Mouse (Mus musculus) right cerebral cortex, postnatal 4 days (tissue): ENCODE measurements around the gene Gstm2.
"Not testable (repeated sequence)": the region's sequence is repeated elsewhere in the genome, so short reads cannot be mapped to it uniquely, and the experiment has no call there.

ENCODE experiments used
- DNase-seq: peaks from one replicate; pipeline ENCODE4 v3.0.0-alpha.2; 2022

Gstm2 gene

GRCm38 (mm10) chr3:107995974-107996373 is 9.7 kb upstream of the Gstm2 start:
- not testable (repeated sequence) for DNase-seq

- DNase-seq = not testable (repeated sequence)
These were observed 1.1 kb downstream of the Gstm2 start for GRCm38 (mm10) chr3:107985141-107985540.

GRCm38 (mm10) chr3:107984471-107984870 is 1.8 kb downstream of the Gstm2 start:
- no peak for DNase-seq

- DNase-seq = no peak
These were observed 2.5 kb downstream of the Gstm2 start for GRCm38 (mm10) chr3:107983771-107984170.

- no peak for DNase-seq
These were observed 3.5 kb downstream of the Gstm2 start for GRCm38 (mm10) chr3:107982726-107983125.

- DNase-seq = no peak
These were observed 5.0 kb downstream of the Gstm2 start for GRCm38 (mm10) chr3:107981261-107981660.

GRCm38 (mm10) chr3:107977691-107978090 is 8.6 kb downstream of the Gstm2 start:
- DNase-seq = no peak

GRCm38 (mm10) chr3:107974237-107974636 is 12.0 kb downstream of the Gstm2 start:
- no peak for DNase-seq

- no peak for DNase-seq
These were observed 14.2 kb downstream of the Gstm2 start for GRCm38 (mm10) chr3:107972070-107972469.

GRCm38 (mm10) chr3:107971101-107971500 is 15.2 kb downstream of the Gstm2 start:
- not testable (repeated sequence) for DNase-seq

- no peak for DNase-seq
These were observed 17.4 kb downstream of the Gstm2 start, which contains the start of gene Gstm3 for GRCm38 (mm10) chr3:107968724-107969395. Gstm3 (minus strand) TSS chr3:107969283.

- no peak for DNase-seq
These were observed 19.6 kb downstream of the Gstm2 start for GRCm38 (mm10) chr3:107966631-107967030.

- no peak for DNase-seq
These were observed 20.7 kb downstream of the Gstm2 start for GRCm38 (mm10) chr3:107965592-107965991.

- DNase-seq = no peak
These were observed 21.5 kb downstream of the Gstm2 start for GRCm38 (mm10) chr3:107964656-107965308.

GRCm38 (mm10) chr3:107964026-107964425 is 22.2 kb downstream of the Gstm2 start:
- DNase-seq = no peak

GRCm38 (mm10) chr3:107955260-107955659 is 31.0 kb downstream of the Gstm2 start:
- not testable (repeated sequence) for DNase-seq

GRCm38 (mm10) chr3:107953906-107954305 is 32.3 kb downstream of the Gstm2 start:
- no peak for DNase-seq

GRCm38 (mm10) chr3:107953328-107953755 is 32.9 kb downstream of the Gstm2 start:
- DNase-seq = peak; percentile 71

- no peak for DNase-seq
These were observed 35.7 kb downstream of the Gstm2 start for GRCm38 (mm10) chr3:107950531-107950930.

GRCm38 (mm10) chr3:107949461-107949860 is 36.8 kb downstream of the Gstm2 start:
- not testable (repeated sequence) for DNase-seq

GRCm38 (mm10) chr3:107945729-107946128 is 40.5 kb downstream of the Gstm2 start:
- no peak for DNase-seq

GRCm38 (mm10) chr3:107943239-107943990 is 42.8 kb downstream of the Gstm2 start, which contains the start of gene Gstm6:
Gstm6 (minus strand) TSS chr3:107943749.
- peak; percentile 45 for DNase-seq

GRCm38 (mm10) chr3:107941261-107941660 is 45.0 kb downstream of the Gstm2 start:
- DNase-seq = no peak

- no peak for DNase-seq
These were observed 45.7 kb downstream of the Gstm2 start for GRCm38 (mm10) chr3:107940524-107940923.
